Mouse (Mus musculus) cerebellum, adult 2 months (tissue): Measurements from ENCODE around the gene Ap2a2.

Experiments
- CTCF ChIP-seq: fragments of 200-500 bp; IDR thresholded peaks from 2 replicates; pipeline ENCODE4 v1.5.1; 2011; ENCODE audit warnings: low read depth, mild to moderate bottlenecking, control low read depth, low read length, moderate library complexity, borderline replicate concordance; ENCODE audit not compliant: insufficient read depth
- POLR2A ChIP-seq: fragments of 200-500 bp; IDR thresholded peaks from 2 replicates; pipeline ENCODE4 v1.6.1; 2011; ENCODE audit warnings: low read length, control low read depth, borderline replicate concordance; ENCODE audit not compliant: insufficient read depth

DNA sequence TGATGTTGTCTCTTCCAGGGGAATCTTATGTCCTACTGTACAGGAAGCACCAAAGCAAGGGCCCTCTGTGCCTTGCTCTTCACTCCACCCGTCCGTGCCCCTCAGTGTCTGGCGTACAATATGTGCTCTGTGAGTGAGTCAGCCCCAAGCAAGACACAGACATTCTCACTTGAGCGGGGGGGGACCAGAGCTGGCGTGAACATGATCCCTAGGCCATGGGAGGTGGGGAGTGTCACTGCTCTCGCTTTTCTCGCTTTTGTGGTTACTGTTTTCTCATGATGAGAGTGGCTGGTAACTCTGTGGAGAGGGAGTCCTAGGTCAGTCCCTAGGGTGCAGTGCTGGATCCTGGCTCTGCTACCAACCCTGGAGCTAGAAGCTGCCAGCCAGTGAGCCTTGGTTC, 2.6 kb downstream of the Ap2a2 start:
- TF ChIP-seq CTCF (no peak), POLR2A (no peak)
